Mouse (Mus musculus): ENCODE measurements around the gene Gimap8. TPM values are rescaled to one million over a fixed set of nuclear protein-coding genes. Genes with fewer than 3 reads are reported as not detected.

The Gimap8 gene
- polyA plus RNA-seq, 1 experiment from 2014 or later: 2.3 TPM

DNA sequence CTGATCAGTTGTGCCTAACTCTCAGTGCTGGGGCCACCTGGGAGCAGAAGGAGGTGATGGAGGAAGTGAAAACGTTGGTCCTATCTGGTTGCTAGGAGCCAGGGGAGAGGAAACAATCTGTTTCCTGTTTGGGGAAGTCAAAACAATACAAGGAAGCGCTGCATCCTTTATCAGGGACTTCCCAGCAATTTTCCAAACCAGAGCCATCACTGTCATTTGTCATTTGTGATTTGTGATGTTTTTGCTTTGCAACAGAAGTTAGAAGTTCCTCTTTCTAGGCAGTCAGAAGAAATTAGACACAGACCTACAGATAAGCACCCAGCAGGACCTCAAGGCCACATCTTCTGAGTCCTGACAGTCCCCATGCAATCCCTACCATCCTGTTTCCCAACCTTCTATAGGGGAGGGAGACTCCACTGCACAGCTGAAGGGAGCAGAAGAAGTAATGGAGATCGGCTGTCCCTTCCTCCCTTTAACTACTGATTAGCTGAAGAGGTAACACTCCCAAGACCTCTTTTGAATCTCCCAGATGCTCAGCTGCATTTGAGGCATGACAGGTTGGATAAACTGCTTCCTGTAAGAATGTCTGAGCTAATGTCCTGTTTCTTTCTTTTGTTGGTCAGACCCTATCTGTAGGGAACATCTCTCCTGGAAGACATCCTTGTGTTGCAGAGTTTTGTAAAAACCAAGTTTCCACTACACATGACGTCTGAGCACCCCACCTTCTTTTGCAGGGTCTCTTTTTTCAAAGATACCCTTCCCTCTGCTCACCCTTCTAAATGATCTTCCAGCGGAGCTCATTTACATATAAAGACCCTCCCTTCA, 53.4 kb downstream of the Gimap8 start:
- 54% methylated on average over 5 of the region's 5 CpGs for WGBS
- no peak overlapping the region for H3K27ac ChIP-seq
- ATAC-seq: no peak

DNA sequence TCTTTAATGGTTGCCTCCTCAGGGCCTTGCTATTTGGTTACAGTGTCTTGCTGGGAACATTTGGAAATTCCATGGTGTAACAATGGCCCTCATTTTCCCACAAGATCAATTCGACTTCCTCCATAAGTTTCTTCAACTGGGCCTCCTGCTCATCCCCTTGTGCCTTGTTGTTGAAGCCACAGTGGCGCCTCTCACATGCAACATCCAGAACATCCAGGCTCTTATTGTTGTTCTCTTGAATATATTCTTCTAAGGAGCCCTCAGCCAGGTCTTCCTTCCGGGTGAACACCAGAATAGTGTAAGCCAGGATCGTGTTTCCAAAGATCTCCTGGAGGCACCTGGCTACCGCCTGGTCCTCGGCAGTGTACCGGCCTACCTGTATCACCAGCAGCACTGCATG, 55.1 kb downstream of the Gimap8 start:
- WGBS: 86% methylated on average over 7 of the region's 7 CpGs
- H3K4me2 ChIP-seq (replicated peaks): no peak overlapping the region
- ATAC-seq: no peak
- H3K36me3 ChIP-seq: no peaks in the 10 kb centered on the region
- H3K9me3 ChIP-seq: no peaks in the 10 kb centered on the region
- H3K9ac ChIP-seq: no peak overlapping the region
- H3K27ac ChIP-seq: no peak overlapping the region; the same call in 1 of the 2 replicates
- H3K4me3 ChIP-seq (replicated peaks): no peak overlapping the region
- no peaks in the 10 kb centered on the region for H3K4me1 ChIP-seq (replicated peaks)
- H3K27me3 ChIP-seq (replicated peaks): no peaks in the 10 kb centered on the region

More for the DNA sequence above, 53.4 kb downstream of the Gimap8 start:
- Histone ChIP-seq H3K36me3 (no peaks in the 10 kb centered on the region), H3K4me1 (replicated peaks) (no peaks in the 10 kb centered on the region), H3K9ac (no peak overlapping the region), H3K9me3 (no peaks in the 10 kb centered on the region), H3K4me3 (replicated peaks) (no peak overlapping the region), H3K27me3 (replicated peaks) (no peaks in the 10 kb centered on the region), H3K4me2 (replicated peaks) (no peak overlapping the region)

DNA sequence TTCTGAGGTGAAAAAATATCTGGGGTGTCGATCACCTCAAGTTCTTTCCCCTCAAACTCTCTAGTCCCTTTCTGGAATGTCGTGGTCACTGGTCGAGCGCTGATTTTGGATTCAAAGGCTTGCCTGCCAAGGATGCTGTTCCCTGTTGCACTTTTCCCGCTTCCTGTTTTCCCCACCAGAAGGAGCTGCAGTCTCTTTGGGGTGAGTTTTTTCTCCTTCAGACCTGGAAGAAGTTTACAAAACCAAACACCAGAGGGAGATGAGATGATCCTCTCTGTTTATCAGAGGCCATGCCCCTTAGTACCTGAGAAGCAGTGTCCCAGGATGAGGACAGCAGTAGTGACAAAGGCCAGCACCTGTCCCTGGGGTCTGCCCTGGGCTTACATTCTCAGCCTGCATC, 55.6 kb downstream of the Gimap8 start:
- Histone ChIP-seq H3K27ac (no peak overlapping the region; the same call in 1 of the 2 replicates), H3K4me2 (replicated peaks) (no peak overlapping the region), H3K9me3 (no peaks in the 10 kb centered on the region), H3K4me3 (replicated peaks) (no peak overlapping the region), H3K9ac (no peak overlapping the region), H3K4me1 (replicated peaks) (no peaks in the 10 kb centered on the region), H3K27me3 (replicated peaks) (no peaks in the 10 kb centered on the region), H3K36me3 (no peaks in the 10 kb centered on the region)
- WGBS: 66% methylated on average over 5 of the region's 5 CpGs
- ATAC-seq: no peak

DNA sequence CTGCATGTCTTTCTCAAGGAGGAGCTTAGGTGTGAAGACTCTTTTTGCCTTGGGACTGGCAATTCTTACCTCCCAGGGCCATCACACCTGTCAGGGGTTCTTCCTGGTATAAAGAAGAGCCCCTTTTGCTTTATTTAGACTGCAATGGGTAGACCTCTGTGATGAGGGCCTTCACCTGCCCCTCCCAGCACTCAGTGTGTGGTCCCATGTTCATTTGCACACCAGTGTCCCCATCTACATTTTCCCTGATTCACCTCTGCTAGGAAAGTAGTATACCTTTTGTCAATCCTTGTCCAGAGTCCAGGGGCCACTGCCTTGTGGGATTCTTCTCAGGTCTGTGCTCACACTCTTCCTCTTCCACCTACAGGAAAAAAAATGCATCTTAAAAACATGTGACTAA, 57.1 kb downstream of the Gimap8 start:
- H3K9me3 ChIP-seq: no peaks in the 10 kb centered on the region
- no peaks in the 10 kb centered on the region for H3K36me3 ChIP-seq
- no peak overlapping the region for H3K27ac ChIP-seq
- ATAC-seq: no peak
- no peaks in the 10 kb centered on the region for H3K4me1 ChIP-seq (replicated peaks)
- H3K4me3 ChIP-seq (replicated peaks): no peak overlapping the region
- H3K27me3 ChIP-seq (replicated peaks): no peaks in the 10 kb centered on the region
- no peak overlapping the region for H3K4me2 ChIP-seq (replicated peaks)
- H3K9ac ChIP-seq: no peak overlapping the region

DNA sequence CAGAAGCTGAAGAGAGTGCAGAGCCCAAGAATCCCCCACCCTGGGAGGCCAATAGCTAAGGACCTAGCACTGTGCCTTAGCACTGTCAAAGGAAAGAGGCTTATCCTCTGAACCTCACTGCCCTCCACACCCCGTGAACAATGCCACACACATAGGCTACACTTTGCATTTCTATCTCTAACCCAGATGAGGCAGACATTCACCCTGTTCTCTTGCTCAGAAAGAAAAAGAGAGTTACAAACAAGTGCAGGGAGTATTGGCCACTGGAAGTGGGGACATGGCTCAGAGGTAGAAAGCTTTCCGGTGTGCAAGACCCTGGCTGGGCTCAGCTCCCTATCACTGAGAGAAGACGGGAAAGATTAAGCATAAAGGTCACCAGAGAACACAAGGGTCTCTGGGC, 59.1 kb downstream of the Gimap8 start:
- 61% methylated on average over 3 of the region's 3 CpGs for WGBS
- Histone ChIP-seq H3K9ac (no peak overlapping the region), H3K4me1 (replicated peaks) (no peaks in the 10 kb centered on the region), H3K36me3 (no peaks in the 10 kb centered on the region), H3K4me2 (replicated peaks) (no peak overlapping the region; the same call in 1 of the 2 replicates), H3K9me3 (no peaks in the 10 kb centered on the region), H3K27me3 (replicated peaks) (no peaks in the 10 kb centered on the region), H3K27ac (no peak overlapping the region), H3K4me3 (replicated peaks) (no peak overlapping the region)
- ATAC-seq: no peak

Other genes with a start within 250 kb of the Gimap8 start
- gene Zfp467, start 201.4 kb upstream of the Gimap8 start, polyA plus RNA-seq (2015; fragmentation: Nextera tagmentation; extraction: Ambion mirVana): 17.2 and 18.4 TPM in 2 replicates
- gene Sspo, start 199.0 kb upstream of the Gimap8 start, polyA plus RNA-seq (2015; fragmentation: Nextera tagmentation; extraction: Ambion mirVana): 0.54 and 1.1 TPM in 2 replicates
- gene Atp6v0e2, start 109.6 kb upstream of the Gimap8 start, polyA plus RNA-seq (2015; fragmentation: Nextera tagmentation; extraction: Ambion mirVana): 23.3 and 25.0 TPM in 2 replicates
- gene Lrrc61, start 92.4 kb upstream of the Gimap8 start, polyA plus RNA-seq (2015; fragmentation: Nextera tagmentation; extraction: Ambion mirVana): 8.1 and 9.5 TPM in 2 replicates
- 87.2 and 87.9 TPM in 2 replicates for gene Rarres2, start 74.4 kb upstream of the Gimap8 start, polyA plus RNA-seq (2015; fragmentation: Nextera tagmentation; extraction: Ambion mirVana)
- not detected in 2 replicates for gene Gm45021, start 57.6 kb upstream of the Gimap8 start, polyA plus RNA-seq (2015; fragmentation: Nextera tagmentation; extraction: Ambion mirVana)
- gene Repin1, start 53.4 kb upstream of the Gimap8 start, polyA plus RNA-seq (2015; fragmentation: Nextera tagmentation; extraction: Ambion mirVana): 23.6 and 24.9 TPM in 2 replicates
- gene Gm44965, start 53.3 kb upstream of the Gimap8 start, polyA plus RNA-seq (2015; fragmentation: Nextera tagmentation; extraction: Ambion mirVana): not detected in 2 replicates
- 5.1 and 5.8 TPM in 2 replicates for gene Zfp775, start 45.2 kb upstream of the Gimap8 start, polyA plus RNA-seq (2015; fragmentation: Nextera tagmentation; extraction: Ambion mirVana)
- gene AI854703, start 20.5 kb upstream of the Gimap8 start, polyA plus RNA-seq (2015; fragmentation: Nextera tagmentation; extraction: Ambion mirVana): 0.89 and 1.2 TPM in 2 replicates
- 16.9 and 18.0 TPM in 2 replicates for gene Gimap9, start 28.9 kb downstream of the Gimap8 start, polyA plus RNA-seq (2015; fragmentation: Nextera tagmentation; extraction: Ambion mirVana)
- gene Gimap4, start 37.3 kb downstream of the Gimap8 start, polyA plus RNA-seq (2015; fragmentation: Nextera tagmentation; extraction: Ambion mirVana): 20.7 and 22.8 TPM in 2 replicates
- gene Gimap6, start 61.0 kb downstream of the Gimap8 start, polyA plus RNA-seq (2015; fragmentation: Nextera tagmentation; extraction: Ambion mirVana): 20.4 and 21.1 TPM in 2 replicates
- gene Gm28053, start 71.4 kb downstream of the Gimap8 start, polyA plus RNA-seq (2015; fragmentation: Nextera tagmentation; extraction: Ambion mirVana): 5.6 and 5.7 TPM in 2 replicates
- 0.18 and 0.30 TPM in 2 replicates for gene Gimap7, start 71.4 kb downstream of the Gimap8 start, polyA plus RNA-seq (2015; fragmentation: Nextera tagmentation; extraction: Ambion mirVana)
- gene Gimap1, start 91.8 kb downstream of the Gimap8 start, polyA plus RNA-seq (2015; fragmentation: Nextera tagmentation; extraction: Ambion mirVana): 31.0 and 34.9 TPM in 2 replicates
- 10.5 and 10.9 TPM in 2 replicates for gene Gimap5, start 99.0 kb downstream of the Gimap8 start, polyA plus RNA-seq (2015; fragmentation: Nextera tagmentation; extraction: Ambion mirVana)
- gene Gimap3, start 123.6 kb downstream of the Gimap8 start, polyA plus RNA-seq (2015; fragmentation: Nextera tagmentation; extraction: Ambion mirVana): 0.15 and 0.20 TPM in 2 replicates
- gene Tmem176a, start 193.7 kb downstream of the Gimap8 start, polyA plus RNA-seq (2015; fragmentation: Nextera tagmentation; extraction: Ambion mirVana): 140 and 159 TPM in 2 replicates
- gene Tmem176b, start 194.3 kb downstream of the Gimap8 start, polyA plus RNA-seq (2015; fragmentation: Nextera tagmentation; extraction: Ambion mirVana): 341 and 366 TPM in 2 replicates
- 21.4 and 28.0 TPM in 2 replicates for gene Aoc1, start 225.7 kb downstream of the Gimap8 start, polyA plus RNA-seq (2015; fragmentation: Nextera tagmentation; extraction: Ambion mirVana)